Mouse (Mus musculus): ENCODE measurements around the gene Gpcpd1. TPM values are rescaled to one million over a fixed set of nuclear protein-coding genes. Genes with fewer than 3 reads are reported as not detected.

Gene Gpcpd1
- polyA plus RNA-seq, 1 experiment from 2014 or later, result 36.0 TPM

DNA sequence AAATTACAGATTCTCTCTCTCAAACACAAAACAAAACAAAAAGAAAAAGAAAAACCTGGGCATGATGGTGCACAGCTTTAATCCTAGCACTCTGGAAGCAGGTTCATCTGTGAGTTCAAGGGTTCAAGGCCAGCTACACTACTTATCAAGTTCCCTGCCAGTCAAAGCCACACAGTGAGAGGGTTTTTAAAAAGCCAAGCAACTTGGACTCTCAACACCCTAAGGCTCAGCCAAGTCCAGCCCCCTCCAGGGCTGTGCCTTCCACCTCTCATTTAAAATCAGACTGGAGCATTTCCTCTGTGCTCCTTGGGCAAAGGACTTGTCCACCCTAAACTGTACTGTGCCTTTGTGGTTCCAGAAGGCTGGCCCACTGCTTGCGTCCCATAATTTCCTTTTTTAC is 3.3 kb downstream of the Gpcpd1 start:
- no peak for ATAC-seq (replicated peaks; ENCODE audit: insufficient number of reproducible peaks, insufficient read depth, low FRiP score, low read depth)
- WGBS, result 74% methylated on average over 1 of the region's 1 CpGs

DNA sequence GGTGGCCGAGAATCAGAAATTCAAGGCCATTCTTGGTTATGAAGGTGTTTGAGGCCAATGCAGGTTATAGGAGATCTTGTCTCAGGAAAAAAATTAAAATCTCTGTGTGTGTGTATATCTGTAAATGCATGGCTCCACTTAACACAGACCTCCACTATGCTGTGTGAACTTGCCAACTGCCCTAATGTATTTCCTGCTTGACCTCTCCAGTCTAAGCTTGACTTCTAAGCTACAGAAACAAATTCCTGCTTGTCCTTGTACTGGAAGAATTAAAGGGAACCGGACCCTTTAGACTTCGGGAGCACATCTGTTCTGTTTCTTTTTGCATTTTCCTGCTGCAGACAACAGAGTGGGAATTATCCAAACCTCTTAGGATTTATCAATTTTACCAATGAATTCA is 4.4 kb downstream of the Gpcpd1 start:
- Histone ChIP-seq H3K27ac (no peak overlapping the region; the same call in 1 of the 2 replicates), H3K9me3 (replicated peaks) (no peaks in the 10 kb centered on the region)
- WGBS, result 61% methylated on average over 3 of the region's 3 CpGs

More for the DNA sequence above, 3.3 kb downstream of the Gpcpd1 start:
- Histone ChIP-seq H3K27me3 (no peaks in the 10 kb centered on the region), H3K4me3 (no peak overlapping the region), H3K4me2 (no peak overlapping the region), H3K4me1 (replicated peaks) (peaks cover 25% of the 10 kb centered on the region), H3K9ac (no peak overlapping the region), H3K27ac (no peak overlapping the region), H3K36me3 (no peaks in the 10 kb centered on the region), H3K9me3 (replicated peaks) (no peaks in the 10 kb centered on the region)

DNA sequence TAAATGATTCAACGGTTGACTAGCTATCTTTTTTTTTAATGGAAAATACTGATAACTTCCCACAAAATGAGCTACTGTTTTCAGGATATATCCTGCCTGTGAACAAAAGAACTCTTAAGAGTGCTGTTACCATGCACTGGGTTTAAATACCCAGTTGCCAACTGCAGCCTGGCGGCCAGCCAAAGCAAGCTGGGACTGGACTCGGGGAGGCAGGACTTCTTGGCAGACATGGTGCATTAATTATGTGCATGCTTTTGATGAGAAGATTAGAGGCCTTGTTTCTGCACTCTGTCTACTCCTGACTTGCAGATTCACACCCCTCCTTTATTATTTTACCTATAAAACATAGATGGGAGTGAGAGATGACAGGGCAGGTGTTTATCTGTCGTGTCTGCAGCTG is 5.3 kb downstream of the Gpcpd1 start:
- Histone ChIP-seq H3K27ac (peak overlapping the region; percentile 74), H3K36me3 (no peaks in the 10 kb centered on the region), H3K4me1 (replicated peaks) (peaks cover 28% of the 10 kb centered on the region), H3K9me3 (replicated peaks) (no peaks in the 10 kb centered on the region), H3K4me2 (no peak overlapping the region), H3K9ac (no peak overlapping the region), H3K4me3 (no peak overlapping the region), H3K27me3 (no peaks in the 10 kb centered on the region)
- no peak; the same call in 1 of the 2 replicates for ATAC-seq (replicated peaks; ENCODE audit: insufficient number of reproducible peaks, insufficient read depth, low FRiP score, low read depth)
- 22% methylated on average over 4 of the region's 4 CpGs for WGBS

More for the DNA sequence above, 4.4 kb downstream of the Gpcpd1 start:
- ATAC-seq (replicated peaks; ENCODE audit: insufficient number of reproducible peaks, insufficient read depth, low FRiP score, low read depth), result no peak
- Histone ChIP-seq H3K27me3 (no peaks in the 10 kb centered on the region), H3K4me2 (no peak overlapping the region), H3K9ac (no peak overlapping the region), H3K4me3 (no peak overlapping the region), H3K4me1 (replicated peaks) (peaks cover 28% of the 10 kb centered on the region), H3K36me3 (no peaks in the 10 kb centered on the region)

DNA sequence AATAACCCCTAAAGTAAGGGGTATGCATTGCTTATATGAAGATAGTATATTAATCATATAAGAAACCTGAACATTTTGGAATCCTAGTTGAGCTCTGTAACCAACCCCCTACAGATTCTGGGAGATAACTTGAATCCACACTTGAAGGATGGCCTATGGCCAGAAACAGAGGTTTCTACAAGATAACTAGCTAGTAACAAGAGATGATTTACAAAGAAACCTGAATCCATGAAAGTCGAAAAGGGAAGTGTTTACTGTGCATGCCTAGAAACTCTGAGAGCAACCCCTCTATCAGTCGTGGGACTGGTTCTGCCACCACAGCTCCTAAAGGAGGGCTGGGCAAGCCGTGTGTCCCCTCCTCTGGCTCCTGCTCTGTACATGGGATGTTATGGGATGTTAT is 7.8 kb downstream of the Gpcpd1 start:
- Histone ChIP-seq H3K4me3 (no peak overlapping the region), H3K36me3 (no peaks in the 10 kb centered on the region), H3K27ac (no peak overlapping the region), H3K4me1 (replicated peaks) (peaks cover 47% of the 10 kb centered on the region), H3K27me3 (no peaks in the 10 kb centered on the region), H3K9ac (no peak overlapping the region), H3K4me2 (no peak overlapping the region), H3K9me3 (replicated peaks) (no peaks in the 10 kb centered on the region)
- no peak for ATAC-seq (replicated peaks; ENCODE audit: insufficient number of reproducible peaks, insufficient read depth, low FRiP score, low read depth)
- WGBS, result 78% methylated on average over 3 of the region's 3 CpGs

DNA sequence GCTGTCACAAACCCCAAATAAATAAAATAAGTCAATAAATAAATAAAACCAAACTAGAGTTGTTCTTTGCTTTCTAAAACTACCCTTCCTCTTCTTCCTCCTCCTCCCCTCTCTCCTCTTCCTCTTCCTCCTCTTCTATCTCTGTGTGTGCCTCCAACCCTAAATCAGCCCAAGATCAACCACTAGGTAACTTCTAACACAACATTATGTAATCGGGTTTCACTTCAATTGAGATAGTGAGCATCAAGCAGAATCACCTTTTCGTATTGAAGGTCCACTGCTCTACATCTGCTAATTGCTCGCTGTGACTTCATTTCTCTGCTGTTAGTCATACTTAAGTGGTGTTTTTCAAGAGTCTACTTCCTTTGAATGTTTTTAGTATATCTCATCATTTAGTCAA is 8.8 kb downstream of the Gpcpd1 start:
- ATAC-seq (replicated peaks; ENCODE audit: insufficient number of reproducible peaks, insufficient read depth, low FRiP score, low read depth), result no peak
- no peaks in the 10 kb centered on the region for H3K36me3 ChIP-seq
- peaks cover 39% of the 10 kb centered on the region for H3K4me1 ChIP-seq (replicated peaks)
- 94% methylated on average over 3 of the region's 3 CpGs for WGBS
- no peaks in the 10 kb centered on the region for H3K27me3 ChIP-seq
- H3K9ac ChIP-seq, result no peak overlapping the region
- no peaks in the 10 kb centered on the region for H3K9me3 ChIP-seq (replicated peaks)
- no peak overlapping the region for H3K4me2 ChIP-seq
- no peak overlapping the region for H3K4me3 ChIP-seq
- peak overlapping the region; percentile 99 for H3K27ac ChIP-seq

GRCm38 (mm10) chr2:132578059-132578458 is 9.5 kb downstream of the Gpcpd1 start:
- Histone ChIP-seq H3K9me3 (replicated peaks) (no peaks in the 10 kb centered on the region), H3K4me2 (peak overlapping the region; percentile 78), H3K9ac (peak overlapping the region; percentile 94), H3K4me1 (replicated peaks) (peaks cover 37% of the 10 kb centered on the region), H3K27ac (peak overlapping the region; percentile 99), H3K36me3 (no peaks in the 10 kb centered on the region), H3K4me3 (peak overlapping the region; percentile 91), H3K27me3 (no peaks in the 10 kb centered on the region)
- 1% methylated on average over 37 of the region's 38 CpGs for WGBS
- ATAC-seq (replicated peaks; ENCODE audit: insufficient number of reproducible peaks, insufficient read depth, low FRiP score, low read depth), result peak; percentile 96

DNA sequence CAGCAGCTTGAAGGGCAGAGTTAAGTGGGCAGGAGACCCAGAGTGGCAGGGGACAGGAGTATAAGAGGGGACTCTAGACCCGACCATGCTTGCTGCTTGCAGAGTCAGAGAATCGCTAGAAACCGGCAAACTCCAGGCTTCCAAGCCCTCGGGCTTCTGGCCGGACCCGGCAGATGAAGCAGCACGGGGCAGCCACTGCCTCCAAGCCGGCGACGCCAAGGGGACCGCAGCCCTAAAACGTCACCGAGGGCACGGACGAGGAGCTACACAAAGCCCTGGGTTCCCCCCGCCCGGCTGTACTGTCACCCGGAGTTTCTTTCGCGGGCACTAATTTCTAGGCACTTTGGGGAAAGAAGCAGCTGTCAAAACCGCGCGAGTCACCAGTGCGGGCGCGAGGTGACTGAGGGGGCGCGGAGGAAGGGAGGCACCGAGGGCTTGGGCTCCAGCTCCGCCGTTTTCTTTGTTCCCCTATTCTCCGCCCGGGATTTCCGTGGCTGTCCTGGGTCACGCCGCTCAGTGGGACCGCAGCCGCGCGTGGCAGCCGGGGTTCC is 10.0 kb downstream of the Gpcpd1 start:
- Histone ChIP-seq H3K4me3 (peak overlapping the region; percentile 91), H3K36me3 (no peaks in the 10 kb centered on the region), H3K27ac (peak overlapping the region; percentile 99), H3K4me2 (peak overlapping the region; percentile 78), H3K4me1 (replicated peaks) (peaks cover 34% of the 10 kb centered on the region), H3K9me3 (replicated peaks) (no peaks in the 10 kb centered on the region), H3K9ac (peak overlapping the region; percentile 94), H3K27me3 (no peaks in the 10 kb centered on the region)
- WGBS, result under 1% methylated on average over 41 of the region's 41 CpGs
- ATAC-seq (replicated peaks; ENCODE audit: insufficient number of reproducible peaks, insufficient read depth, low FRiP score, low read depth), result peak; percentile 54

GRCm38 (mm10) chr2:132576522-132577135 is 10.9 kb downstream of the Gpcpd1 start:
- H3K27me3 ChIP-seq, result no peaks in the 10 kb centered on the region
- peak overlapping the region; percentile 99 for H3K27ac ChIP-seq
- H3K36me3 ChIP-seq, result peaks cover 2% of the 10 kb centered on the region; the same call in 1 of the 2 replicates
- 36% methylated on average over 3 of the region's 3 CpGs for WGBS
- H3K9ac ChIP-seq, result peak overlapping the region; percentile 94
- ATAC-seq (replicated peaks; ENCODE audit: insufficient number of reproducible peaks, insufficient read depth, low FRiP score, low read depth), result no peak
- no peaks in the 10 kb centered on the region for H3K9me3 ChIP-seq (replicated peaks)
- H3K4me2 ChIP-seq, result peak overlapping the region; percentile 78
- peak overlapping the region; percentile 91 for H3K4me3 ChIP-seq
- peaks cover 25% of the 10 kb centered on the region for H3K4me1 ChIP-seq (replicated peaks)

GRCm38 (mm10) chr2:132575759-132576439 is 11.6 kb downstream of the Gpcpd1 start:
- Histone ChIP-seq H3K4me2 (peak overlapping the region; percentile 78), H3K9ac (no peak overlapping the region), H3K4me1 (replicated peaks) (peaks cover 24% of the 10 kb centered on the region), H3K27ac (peak overlapping the region; percentile 99), H3K9me3 (replicated peaks) (no peaks in the 10 kb centered on the region), H3K4me3 (peak overlapping the region; percentile 91), H3K27me3 (no peaks in the 10 kb centered on the region), H3K36me3 (peaks cover 8% of the 10 kb centered on the region; the same call in 1 of the 2 replicates)
- 51% methylated on average over 11 of the region's 11 CpGs for WGBS
- ATAC-seq (replicated peaks; ENCODE audit: insufficient number of reproducible peaks, insufficient read depth, low FRiP score, low read depth), result no peak

GRCm38 (mm10) chr2:132575256-132575655 is 12.3 kb downstream of the Gpcpd1 start:
- H3K4me3 ChIP-seq, result 0 out of 2 replicates have a peak overlapping the region, but pooled peaks have one; percentile 0
- H3K27ac ChIP-seq, result 0 out of 2 replicates have a peak overlapping the region, but pooled peaks have one; percentile 1
- no peaks in the 10 kb centered on the region for H3K9me3 ChIP-seq (replicated peaks)
- H3K27me3 ChIP-seq, result no peaks in the 10 kb centered on the region
- 58% methylated on average over 3 of the region's 3 CpGs for WGBS
- no peak for ATAC-seq (replicated peaks; ENCODE audit: insufficient number of reproducible peaks, insufficient read depth, low FRiP score, low read depth)
- no peak overlapping the region for H3K9ac ChIP-seq
- peak overlapping the region; percentile 78 for H3K4me2 ChIP-seq
- H3K4me1 ChIP-seq (replicated peaks), result peaks cover 24% of the 10 kb centered on the region
- H3K36me3 ChIP-seq, result peaks cover 14% of the 10 kb centered on the region; the same call in 1 of the 2 replicates

DNA sequence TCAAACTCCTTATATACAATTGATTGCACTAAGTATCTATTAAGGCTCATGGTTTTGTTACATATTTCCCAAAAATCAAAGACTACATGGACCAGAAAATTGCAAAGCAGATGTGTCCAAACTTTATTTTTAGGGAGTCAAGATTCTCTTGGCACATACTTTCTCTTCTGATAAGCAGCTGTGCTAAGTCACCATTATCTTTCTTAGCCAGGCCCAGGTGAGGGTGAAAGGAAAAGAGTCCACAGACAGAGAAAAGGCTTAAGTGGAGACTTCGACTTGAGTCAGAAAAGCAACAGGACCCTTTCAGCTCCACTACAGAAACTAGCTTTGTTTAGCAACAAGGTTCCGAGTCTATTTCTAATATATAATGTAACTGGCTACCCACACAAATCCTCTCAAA is 14.2 kb downstream of the Gpcpd1 start:
- H3K27ac ChIP-seq, result no peak overlapping the region
- H3K4me2 ChIP-seq, result no peak overlapping the region
- WGBS, result 61% methylated on average over 2 of the region's 2 CpGs
- ATAC-seq (replicated peaks; ENCODE audit: insufficient number of reproducible peaks, insufficient read depth, low FRiP score, low read depth), result no peak
- H3K4me3 ChIP-seq, result no peak overlapping the region
- H3K4me1 ChIP-seq (replicated peaks), result peaks cover 23% of the 10 kb centered on the region
- H3K27me3 ChIP-seq, result no peaks in the 10 kb centered on the region
- H3K36me3 ChIP-seq, result peaks cover 24% of the 10 kb centered on the region; the same call in 1 of the 2 replicates
- no peak overlapping the region for H3K9ac ChIP-seq
- H3K9me3 ChIP-seq (replicated peaks), result no peaks in the 10 kb centered on the region

Data from heart, embryonic 15.5 days (tissue).